Mouse (Mus musculus): ENCODE data around the gene Eomes.

The Eomes gene

GRCm38 (mm10) chr9:118519101-118519500, 41.1 kb downstream of the Eomes start:
- WGBS = 54% methylated on average over 8 of the region's 8 CpGs

DNA sequence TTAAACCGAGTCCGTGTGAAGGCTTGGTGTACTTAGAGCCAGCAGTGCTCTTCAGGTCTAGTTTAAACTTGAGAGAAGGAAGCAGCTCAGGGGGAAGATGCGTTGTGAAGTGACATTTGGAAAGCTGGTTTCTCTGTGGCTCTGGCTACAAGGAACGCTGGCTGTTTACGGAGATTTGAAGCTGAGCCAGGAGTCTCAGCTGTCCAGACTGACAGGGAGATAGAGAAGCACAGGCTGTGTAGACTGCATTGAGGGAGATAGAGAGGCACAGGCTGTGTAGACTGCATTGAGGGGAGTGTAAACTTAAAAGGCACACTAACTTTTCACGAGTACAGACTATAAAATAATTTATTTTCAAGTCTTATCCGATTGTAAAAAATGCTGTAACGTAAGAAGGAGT, 42.0 kb downstream of the Eomes start:
- 39% methylated on average over 8 of the region's 8 CpGs for WGBS

DNA sequence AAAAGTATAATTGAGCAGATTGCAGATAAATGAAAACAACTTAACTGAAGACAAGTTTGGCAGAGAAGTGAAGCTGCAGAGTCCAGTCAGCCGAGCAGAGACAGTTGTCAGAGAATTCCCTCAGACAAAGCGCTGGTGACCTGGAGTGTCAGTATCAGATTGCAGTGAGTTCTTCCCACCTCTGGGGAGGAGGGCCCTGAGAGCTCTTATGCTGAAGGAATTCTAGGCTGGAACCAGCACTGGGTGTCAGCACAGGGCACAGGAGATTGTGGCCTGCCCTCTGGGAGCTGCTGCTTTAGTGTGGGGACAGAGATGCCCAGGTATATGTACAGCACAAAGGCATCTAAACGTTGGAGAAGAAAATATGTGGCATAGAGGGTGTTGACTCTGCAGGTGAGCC, 42.8 kb downstream of the Eomes start:
- WGBS = 66% methylated on average over 3 of the region's 3 CpGs

DNA sequence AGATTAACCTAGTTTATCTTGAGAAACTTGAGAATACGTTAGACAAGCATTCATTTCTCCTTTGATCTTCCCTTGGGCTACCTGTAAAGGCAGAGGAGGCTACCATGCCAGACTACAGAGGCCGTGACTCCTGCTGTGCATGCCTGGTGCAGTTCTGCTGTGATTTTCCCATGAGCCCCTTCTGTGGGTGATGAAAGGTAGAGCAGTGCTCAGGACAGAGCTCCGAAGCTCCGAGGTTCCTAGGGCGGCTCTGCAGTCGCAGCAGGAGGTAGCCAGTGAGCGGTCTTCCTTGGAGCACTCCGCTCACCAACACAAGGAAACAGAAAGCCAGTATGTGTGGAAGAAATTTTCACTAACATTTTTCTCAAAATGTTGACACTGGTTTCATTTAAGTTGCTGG, 43.6 kb downstream of the Eomes start:
- WGBS = 86% methylated on average over 8 of the region's 8 CpGs

GRCm38 (mm10) chr9:118523738-118524137, 45.7 kb downstream of the Eomes start:
- 94% methylated on average over 11 of the region's 11 CpGs for WGBS

DNA sequence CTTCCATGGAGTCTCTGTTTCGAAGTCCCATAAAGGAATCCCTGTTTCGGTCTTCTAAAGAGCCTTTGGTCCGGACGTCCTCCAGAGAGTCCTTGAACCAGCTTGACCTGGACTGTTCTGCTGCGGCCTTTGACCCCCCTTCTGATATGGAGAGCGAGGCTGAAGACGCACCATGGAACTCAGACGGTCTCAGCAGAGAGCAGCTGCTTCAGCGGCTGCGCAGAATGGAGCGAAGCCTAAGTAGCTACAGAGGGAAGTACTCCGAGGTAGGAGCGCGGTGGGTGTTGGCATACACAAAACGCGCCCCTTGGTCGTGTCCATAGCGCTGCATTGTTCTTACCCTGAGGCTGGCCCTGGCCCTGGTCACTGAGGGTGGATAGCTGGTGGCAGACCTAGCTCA, 49.0 kb downstream of the Eomes start:
- WGBS = 94% methylated on average over 18 of the region's 18 CpGs

- 90% methylated on average over 3 of the region's 3 CpGs for WGBS
Measured at GRCm38 (mm10) chr9:118529783-118530182, 51.8 kb downstream of the Eomes start.

DNA sequence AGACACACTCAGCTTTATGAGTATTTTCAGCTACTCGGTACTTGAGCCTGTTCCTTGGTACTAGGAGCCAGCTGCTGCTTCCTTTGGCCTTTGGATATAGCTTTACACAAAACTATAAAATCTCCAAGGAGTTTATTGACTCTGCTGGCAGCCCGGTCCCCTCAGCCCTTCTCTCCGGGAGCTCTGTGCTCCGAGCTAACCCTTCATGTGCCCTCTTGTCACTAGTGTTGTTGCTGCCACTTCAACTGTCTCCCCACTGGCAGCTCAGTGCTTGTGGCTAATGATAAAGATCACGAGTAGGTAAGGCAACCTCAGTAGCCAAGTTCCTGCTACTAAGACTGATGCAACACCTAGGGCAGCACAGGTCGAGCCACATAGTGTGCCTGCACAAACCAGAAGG, 52.7 kb downstream of the Eomes start:
- 87% methylated on average over 6 of the region's 6 CpGs for WGBS

- 86% methylated on average over 7 of the region's 7 CpGs for WGBS
Measured at GRCm38 (mm10) chr9:118532516-118533205, 54.6 kb downstream of the Eomes start.
